Mouse (Mus musculus) C2C12 (cell line): ENCODE results near the gene Rpl38. TPM values are rescaled to one million over a fixed set of nuclear protein-coding genes. Genes with fewer than 3 reads are reported as not detected.

ENCODE experiments used
- H3K27me3 ChIP-seq: one replicate; pipeline ENCODE4 v1.6.1; 2011; ENCODE audit not compliant: control insufficient read depth, insufficient read depth, insufficient read length
- H3K36me3 ChIP-seq: one replicate; pipeline ENCODE4 v1.6.1; 2011; ENCODE audit not compliant: control insufficient read depth, insufficient read depth
- H3K4me3 ChIP-seq: one replicate; pipeline ENCODE4 v1.5.1; 2011; ENCODE audit warnings: mild to moderate bottlenecking, control low read depth; ENCODE audit not compliant: poor library complexity, insufficient read depth, severe bottlenecking
- H3K79me2 ChIP-seq: one replicate; pipeline ENCODE4 v1.6.1; 2011; ENCODE audit not compliant: control insufficient read depth, insufficient read depth
- H3K79me3 ChIP-seq: one replicate; pipeline ENCODE4 v1.6.1; 2011; ENCODE audit warnings: low read depth, control low read depth
- H3ac ChIP-seq: one replicate; pipeline ENCODE3; 2011; ENCODE audit warnings: low read depth; ENCODE audit not compliant: control insufficient read depth, insufficient read length
- CEBPB ChIP-seq: IDR thresholded peaks from one replicate; pipeline ENCODE4 v1.6.1; 2011; ENCODE audit warnings: low read depth, mild to moderate bottlenecking, control low read depth, moderate library complexity
- CTCF ChIP-seq: IDR thresholded peaks from one replicate; pipeline ENCODE4 v1.5.1; 2011; ENCODE audit not compliant: control insufficient read depth, insufficient read depth, insufficient read length
- FOSL1 ChIP-seq: IDR thresholded peaks from one replicate; pipeline ENCODE4 v1.8.0; 2011; ENCODE audit warnings: mild to moderate bottlenecking, low read length; ENCODE audit not compliant: poor library complexity, insufficient read depth, severe bottlenecking
- MAX ChIP-seq: IDR thresholded peaks from one replicate; pipeline ENCODE4 v1.6.1; 2011; ENCODE audit warnings: mild to moderate bottlenecking, control low read depth
- MYOD1 ChIP-seq: IDR thresholded peaks from one replicate; pipeline ENCODE4 v1.6.1; 2011; ENCODE audit warnings: low read depth; ENCODE audit not compliant: control insufficient read depth, insufficient read length
- MYOG ChIP-seq: IDR thresholded peaks from one replicate; pipeline ENCODE4 v1.6.1; 2011; ENCODE audit not compliant: control insufficient read depth, insufficient read length; ENCODE audit errors: extremely low read depth
- USF1 ChIP-seq: IDR thresholded peaks from one replicate; pipeline ENCODE4 v1.6.1; 2011; ENCODE audit warnings: low read depth, mild to moderate bottlenecking, control low read depth, moderate library complexity
- polyA plus RNA-seq: library from polyadenylated mRNA; unstranded; fragments of >200 nt; fragmentation: generic; extraction: Trizol; gene quantifications from one replicate; pipeline ENCODE4 v1.2.1, GENCODE M21; 2012; ENCODE audit warnings: missing spikeins

Rpl38 gene
- polyA plus RNA-seq, 1 experiment: 3,802 TPM

- Histone ChIP-seq H3K27me3 (no peaks in the 10 kb centered on the region), H3K4me3 (no peak overlapping the region), H3K36me3 (peaks cover 61% of the 10 kb centered on the region), H3ac (no peak overlapping the region), H3K79me3 (no peaks in the 10 kb centered on the region), H3K79me2 (no peaks in the 10 kb centered on the region)
- TF ChIP-seq MYOD1: peak; percentile 16
- no peak for TF ChIP-seq USF1
These were observed 34.7 kb downstream of the Rpl38 start for GRCm38 (mm10) chr11:114702996-114703361.

- TF ChIP-seq MYOG (no peak), MYOD1 (peak; percentile 86)
- H3K79me3 ChIP-seq: no peaks in the 10 kb centered on the region
- no peaks in the 10 kb centered on the region for H3K79me2 ChIP-seq
- no peak overlapping the region for H3ac ChIP-seq
- no peak overlapping the region for H3K4me3 ChIP-seq
- H3K36me3 ChIP-seq: peaks cover 60% of the 10 kb centered on the region
- no peaks in the 10 kb centered on the region for H3K27me3 ChIP-seq
These were observed 36.0 kb downstream of the Rpl38 start for GRCm38 (mm10) chr11:114704071-114704913.

GRCm38 (mm10) chr11:114706358-114706757, 38.0 kb downstream of the Rpl38 start:
- TF ChIP-seq USF1: no peak
- no peak for TF ChIP-seq FOSL1
- TF ChIP-seq MYOD1: no peak
- no peaks in the 10 kb centered on the region for H3K79me2 ChIP-seq
- H3ac ChIP-seq: no peak overlapping the region
- H3K36me3 ChIP-seq: peaks cover 59% of the 10 kb centered on the region
- H3K79me3 ChIP-seq: no peaks in the 10 kb centered on the region
- no peaks in the 10 kb centered on the region for H3K27me3 ChIP-seq
- no peak overlapping the region for H3K4me3 ChIP-seq

- TF ChIP-seq CEBPB (no peak), USF1 (no peak), FOSL1 (no peak), MAX (no peak), CTCF (no peak), MYOG (no peak)
- Histone ChIP-seq H3K36me3 (peaks cover 66% of the 10 kb centered on the region), H3K27me3 (no peaks in the 10 kb centered on the region)
These were observed 43.1 kb downstream of the Rpl38 start for GRCm38 (mm10) chr11:114711393-114711792.

GRCm38 (mm10) chr11:114711861-114712260, 43.5 kb downstream of the Rpl38 start:
- Histone ChIP-seq H3K27me3 (no peaks in the 10 kb centered on the region), H3K79me3 (no peaks in the 10 kb centered on the region), H3ac (no peak overlapping the region), H3K79me2 (no peaks in the 10 kb centered on the region), H3K36me3 (peaks cover 71% of the 10 kb centered on the region), H3K4me3 (no peak overlapping the region)
- TF ChIP-seq MYOG (no peak), USF1 (no peak), MYOD1 (no peak), CTCF (no peak), FOSL1 (no peak)

More at GRCm38 (mm10) chr11:114711393-114711792, 43.1 kb downstream of the Rpl38 start:
- Histone ChIP-seq H3K79me2 (no peaks in the 10 kb centered on the region), H3K79me3 (no peaks in the 10 kb centered on the region), H3K4me3 (no peak overlapping the region), H3ac (no peak overlapping the region)

- TF ChIP-seq FOSL1 (no peak), MAX (no peak), MYOG (no peak), USF1 (no peak), CEBPB (no peak), MYOD1 (no peak), CTCF (no peak)
- no peaks in the 10 kb centered on the region for H3K79me2 ChIP-seq
- H3ac ChIP-seq: no peak overlapping the region
- no peaks in the 10 kb centered on the region for H3K79me3 ChIP-seq
- no peak overlapping the region for H3K4me3 ChIP-seq
- peaks cover 54% of the 10 kb centered on the region for H3K36me3 ChIP-seq
- no peaks in the 10 kb centered on the region for H3K27me3 ChIP-seq
These were observed 46.2 kb downstream of the Rpl38 start for GRCm38 (mm10) chr11:114714526-114714925.

GRCm38 (mm10) chr11:114715531-114715930, 47.2 kb downstream of the Rpl38 start:
- Histone ChIP-seq H3K79me2 (no peaks in the 10 kb centered on the region), H3ac (no peak overlapping the region), H3K4me3 (no peak overlapping the region), H3K79me3 (no peaks in the 10 kb centered on the region), H3K27me3 (no peaks in the 10 kb centered on the region), H3K36me3 (peaks cover 49% of the 10 kb centered on the region)
- TF ChIP-seq CEBPB (no peak), FOSL1 (no peak), CTCF (no peak)
